Mouse (Mus musculus): ENCODE data around the gene Map1b.

- TF ChIP-seq CTCF (IDR thresholded peaks at IDR 0.05; ENCODE audit: control insufficient read depth, insufficient read depth, low read length) (no peak), POLR2A (IDR thresholded peaks at IDR 0.05; ENCODE audit: borderline replicate concordance, control insufficient read depth, low read depth, low read length) (no peak)
These were observed 33.2 kb upstream of the Map1b start for GRCm38 (mm10) chr13:99549584-99549983.
